Mouse (Mus musculus) intestine, embryonic 15.5 days (tissue): ENCODE measurements around the gene Ccr10. TPM values are rescaled to one million over a fixed set of nuclear protein-coding genes. Genes with fewer than 3 reads are reported as not detected.
A peak's percentile ranks its signal among the peaks of the same experiment; 100 is the strongest.

ENCODE experiments used
- ATAC-seq: fragments of 200-750 bp; cut with Nextera tagmentation; 2 replicates; pipeline ENCODE4 v1.8.0; 2017; ENCODE audit warnings: moderate TSS enrichment, moderate library complexity
- H3K27ac ChIP-seq: fragments of 300-500 bp; sonication (generic); 2 replicates; pipeline ENCODE4 v1.5.1; 2015; ENCODE audit warnings: mild to moderate bottlenecking, inconsistent platforms
- H3K27me3 ChIP-seq: fragments of 300-500 bp; sonication (generic); replicated peaks from 2 replicates; pipeline ENCODE4 v1.6.1; 2015; ENCODE audit warnings: inconsistent platforms
- H3K36me3 ChIP-seq: fragments of 300-500 bp; sonication (generic); 2 replicates; pipeline ENCODE4 v1.6.1; 2015; ENCODE audit warnings: inconsistent platforms
- H3K4me1 ChIP-seq: fragments of 300-500 bp; sonication (generic); replicated peaks from 2 replicates; pipeline ENCODE4 v1.6.1; 2015; ENCODE audit warnings: inconsistent platforms
- H3K4me2 ChIP-seq: fragments of 300-500 bp; sonication (generic); replicated peaks from 2 replicates; pipeline ENCODE4 v1.6.1; 2015; ENCODE audit warnings: mild to moderate bottlenecking, inconsistent platforms
- H3K4me3 ChIP-seq: fragments of 300-500 bp; sonication (generic); replicated peaks from 2 replicates; pipeline ENCODE4 v1.5.1; 2015; ENCODE audit warnings: inconsistent platforms
- H3K9ac ChIP-seq: fragments of 300-500 bp; sonication (generic); 2 replicates; pipeline ENCODE4 v1.6.1; 2015; ENCODE audit warnings: inconsistent platforms
- H3K9me3 ChIP-seq: fragments of 300-500 bp; sonication (generic); 2 replicates; pipeline ENCODE4 v1.6.1; 2016; ENCODE audit warnings: inconsistent platforms
- WGBS: fragments of 180-500 bp; shearing (Covaris S2); methylation state at CpG from one replicate; pipeline ENCODE4 v1.1.7; 2015; 5-methylcytosine and 5-hydroxymethylcytosine counted together
- polyA plus RNA-seq: library from polyadenylated mRNA; unstranded; fragments of >200 nt; fragmentation: Nextera tagmentation; extraction: Ambion mirVana; gene quantifications from 2 replicates; pipeline ENCODE4 v1.2.1, GENCODE M21; 2015

The Ccr10 gene
- polyA plus RNA-seq, 1 experiment from 2014 or later, result 0.36 TPM

DNA sequence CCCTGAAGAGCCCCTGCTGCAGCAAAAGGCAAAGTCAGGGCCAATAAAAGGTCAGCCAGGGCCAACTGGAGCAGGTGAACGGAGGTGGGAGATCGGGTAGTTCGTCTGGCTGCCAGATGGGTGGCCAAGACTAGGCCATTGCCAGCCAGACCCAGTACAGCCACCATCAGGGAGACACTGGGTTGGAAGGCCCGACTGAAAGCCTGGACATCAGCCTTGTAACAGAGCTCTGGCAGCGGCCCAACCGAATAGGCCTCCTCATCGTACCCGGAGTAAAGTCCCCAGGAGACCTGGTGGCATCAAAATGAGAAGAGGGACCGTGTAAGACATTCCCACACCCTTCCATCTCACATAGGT, 876 bp downstream of the Ccr10 start:
- H3K9ac ChIP-seq, result peak overlapping the region; percentile 51
- H3K4me2 ChIP-seq, result peak overlapping the region; percentile 89
- H3K9me3 ChIP-seq, result no peaks in the 10 kb centered on the region
- peak overlapping the region; percentile 33 for H3K4me3 ChIP-seq
- WGBS, result 39% methylated on average over 9 of the region's 9 CpGs
- no peak for ATAC-seq
- H3K27me3 ChIP-seq, result peaks cover 25% of the 10 kb centered on the region
- H3K36me3 ChIP-seq, result no peaks in the 10 kb centered on the region
- H3K27ac ChIP-seq, result 0 out of 2 replicates have a peak overlapping the region, but pooled peaks have one; percentile 85
- peaks cover 55% of the 10 kb centered on the region for H3K4me1 ChIP-seq

DNA sequence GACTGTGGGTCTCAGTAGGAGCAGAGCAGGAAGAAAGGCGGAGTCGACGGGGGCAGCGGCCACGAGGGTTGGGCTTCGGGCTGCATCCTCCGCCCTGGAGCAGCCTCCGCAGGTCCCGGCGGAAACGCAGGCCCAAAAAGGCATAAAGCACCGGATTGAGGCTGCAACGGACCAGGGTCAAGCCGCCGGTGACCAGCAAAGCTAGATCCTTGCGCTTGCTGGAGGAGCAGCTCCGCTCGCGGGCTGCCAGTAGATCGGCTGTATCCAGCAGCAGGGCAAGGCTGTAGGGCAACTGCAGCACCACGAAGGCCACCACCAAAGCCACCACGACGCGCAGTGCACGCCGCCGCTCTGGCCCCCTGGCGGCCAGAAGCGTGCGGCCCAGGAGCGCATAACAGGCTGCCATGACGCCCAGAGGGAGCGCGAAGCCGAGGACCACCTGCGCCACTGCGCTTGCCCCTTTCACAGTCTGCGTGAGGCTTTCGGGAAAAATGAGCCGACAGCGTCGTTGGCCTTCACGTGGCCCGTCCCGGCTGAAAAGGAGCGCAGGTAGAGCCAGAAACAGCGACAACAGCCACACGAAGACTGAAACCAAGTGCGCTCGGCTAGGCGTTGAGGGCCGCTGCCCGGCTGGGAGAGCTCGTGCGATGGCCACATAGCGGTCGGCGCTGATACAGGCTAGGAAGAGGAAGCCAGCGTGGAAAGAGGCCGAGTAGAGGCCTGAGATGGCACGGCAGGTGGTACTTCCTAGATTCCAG, 1.4 kb downstream of the Ccr10 start:
- peak; percentile 50 for ATAC-seq
- Histone ChIP-seq H3K9me3 (no peaks in the 10 kb centered on the region), H3K27me3 (peaks cover 25% of the 10 kb centered on the region), H3K4me3 (peak overlapping the region; percentile 33), H3K4me2 (peak overlapping the region; percentile 89), H3K4me1 (peaks cover 60% of the 10 kb centered on the region), H3K9ac (peak overlapping the region; percentile 51), H3K27ac (peak overlapping the region; percentile 85), H3K36me3 (no peaks in the 10 kb centered on the region)
- WGBS, result 2% methylated on average over 61 of the region's 61 CpGs

DNA sequence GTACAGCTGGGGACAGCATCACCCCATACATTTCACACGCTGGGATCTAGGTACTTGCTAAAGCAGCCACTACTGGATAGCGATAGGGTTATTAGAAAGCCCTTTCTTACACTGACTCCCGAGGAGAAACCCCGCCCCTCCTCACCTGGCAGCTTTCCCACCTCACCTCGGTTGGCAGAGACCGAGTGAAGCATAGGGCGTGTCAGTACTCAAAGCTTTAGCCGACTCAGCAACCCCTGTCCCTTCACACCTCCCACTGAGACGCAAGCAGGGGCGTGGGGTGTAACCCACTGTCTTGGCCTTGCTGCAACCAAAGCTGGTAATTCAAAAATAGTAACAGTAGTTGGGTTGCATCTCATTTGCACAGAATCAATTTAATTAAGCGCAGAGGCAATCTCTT, 2.1 kb downstream of the Ccr10 start:
- 16% methylated on average over 11 of the region's 11 CpGs for WGBS
- H3K4me3 ChIP-seq, result peak overlapping the region; percentile 33; the same call in 1 of the 2 replicates
- H3K4me2 ChIP-seq, result peak overlapping the region; percentile 89
- H3K27me3 ChIP-seq, result peaks cover 18% of the 10 kb centered on the region
- peaks cover 66% of the 10 kb centered on the region for H3K4me1 ChIP-seq
- H3K27ac ChIP-seq, result peak overlapping the region; percentile 85
- ATAC-seq, result no peak
- H3K9me3 ChIP-seq, result no peaks in the 10 kb centered on the region
- peaks cover under 1% of the 10 kb centered on the region; the same call in 1 of the 2 replicates for H3K36me3 ChIP-seq
- peak overlapping the region; percentile 51; the same call in 1 of the 2 replicates for H3K9ac ChIP-seq

DNA sequence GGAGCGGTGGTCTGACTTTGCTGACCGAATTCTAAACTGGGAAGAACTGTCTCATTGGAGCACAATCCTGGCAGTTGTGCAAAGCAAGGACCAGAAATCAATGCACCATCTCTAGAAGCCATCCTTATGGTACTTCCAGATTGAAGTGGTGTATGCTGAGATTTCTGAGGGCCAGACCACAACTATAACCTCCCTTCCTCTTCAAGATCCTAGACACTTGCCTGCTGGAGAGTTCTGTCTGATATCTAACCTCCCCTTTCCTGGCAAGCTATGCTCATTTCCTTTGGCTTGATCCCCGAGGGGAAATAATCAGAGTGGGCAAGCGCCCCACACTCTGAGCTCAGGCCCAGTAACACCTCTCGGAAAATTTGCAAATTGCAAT, 2.8 kb downstream of the Ccr10 start:
- 20% methylated on average over 5 of the region's 5 CpGs for WGBS
- ATAC-seq, result no peak
- H3K9me3 ChIP-seq, result no peaks in the 10 kb centered on the region
- peaks cover 14% of the 10 kb centered on the region for H3K27me3 ChIP-seq
- peak overlapping the region; percentile 60 for H3K9ac ChIP-seq
- H3K4me3 ChIP-seq, result peak overlapping the region; percentile 61
- peak overlapping the region; percentile 94 for H3K27ac ChIP-seq
- H3K4me2 ChIP-seq, result peak overlapping the region; percentile 85
- peaks cover 8% of the 10 kb centered on the region for H3K36me3 ChIP-seq
- peaks cover 66% of the 10 kb centered on the region for H3K4me1 ChIP-seq

DNA sequence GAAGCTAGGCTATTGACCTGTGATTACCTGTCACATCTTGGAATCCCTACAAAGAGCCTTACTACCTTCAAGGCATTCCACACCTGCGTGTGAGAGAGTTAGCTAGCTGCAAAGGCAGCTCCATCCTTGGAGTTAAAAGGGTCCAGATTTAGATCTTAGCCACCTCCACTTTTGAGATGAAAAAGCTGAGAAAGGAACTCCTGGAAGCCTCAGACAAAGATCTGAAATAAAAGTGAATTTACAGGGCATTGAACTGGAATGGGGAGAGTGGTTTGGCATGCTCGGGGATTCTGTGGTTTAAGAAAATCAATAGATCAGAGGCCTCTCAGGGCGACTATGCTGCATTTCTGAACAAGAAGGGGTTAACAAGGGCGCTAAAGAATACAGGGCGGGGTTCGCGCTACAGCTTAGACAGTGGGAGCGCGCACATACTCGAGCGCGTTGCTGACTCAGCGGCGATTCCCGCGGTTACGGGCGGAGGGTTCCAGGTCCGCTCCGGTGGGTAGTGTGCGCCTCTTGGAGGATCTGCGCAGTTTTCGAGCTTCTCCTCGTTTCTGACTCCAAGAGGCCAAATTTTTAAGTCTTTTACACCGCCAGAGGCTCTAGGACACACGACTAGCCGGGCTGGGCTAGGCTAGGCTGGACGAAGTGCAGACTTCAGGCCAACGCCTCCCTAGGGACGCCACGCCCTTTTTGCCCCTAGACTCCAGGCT, 3.4 kb downstream of the Ccr10 start:
- H3K4me1 ChIP-seq, result peaks cover 61% of the 10 kb centered on the region
- H3K9me3 ChIP-seq, result no peaks in the 10 kb centered on the region
- peaks cover 9% of the 10 kb centered on the region for H3K27me3 ChIP-seq
- peak overlapping the region; percentile 60 for H3K9ac ChIP-seq
- peaks cover 11% of the 10 kb centered on the region for H3K36me3 ChIP-seq
- H3K4me3 ChIP-seq, result peak overlapping the region; percentile 61
- under 1% methylated on average over 31 of the region's 31 CpGs for WGBS
- H3K4me2 ChIP-seq, result peak overlapping the region; percentile 85
- peak overlapping the region; percentile 94 for H3K27ac ChIP-seq
- peak; percentile 70 for ATAC-seq

DNA sequence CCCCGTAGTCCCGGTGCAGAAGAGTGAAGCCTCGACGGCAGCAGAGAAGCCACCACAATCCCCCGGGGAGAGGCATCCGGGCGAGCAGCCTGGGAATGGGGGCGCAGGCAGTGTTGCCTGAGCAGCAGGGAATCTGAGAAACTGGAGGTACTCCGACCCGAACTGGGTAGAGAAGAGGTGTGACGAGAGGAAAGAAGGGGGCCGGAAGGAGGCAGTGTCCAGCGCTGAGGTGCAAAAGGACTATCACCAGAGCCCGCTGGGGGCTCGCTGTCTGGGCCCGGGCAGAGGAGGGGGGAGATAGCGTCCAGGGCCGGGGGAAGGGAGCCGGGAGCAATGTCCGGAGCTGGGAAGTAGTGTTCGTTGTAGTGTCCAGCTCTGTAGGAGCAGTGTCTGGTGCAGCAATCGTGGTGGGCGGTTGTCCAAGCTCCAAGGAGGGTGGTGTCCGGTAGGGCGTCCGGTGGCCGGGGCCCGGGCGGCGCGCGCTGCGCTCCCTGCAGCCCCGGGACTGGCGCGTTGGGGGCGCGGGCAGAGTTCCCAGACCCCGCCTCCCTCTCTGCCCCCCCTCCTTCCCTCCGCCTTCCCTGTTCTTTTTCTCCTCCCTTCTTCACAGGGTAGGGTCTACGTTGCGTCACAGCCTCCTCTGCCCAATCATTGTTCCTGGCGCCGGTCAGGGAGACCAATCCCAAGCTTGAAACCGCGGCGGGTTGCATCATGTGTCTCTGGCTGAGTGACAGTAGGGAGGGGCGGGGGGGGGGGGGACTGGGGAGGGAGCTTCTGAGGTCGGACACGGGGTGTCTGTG, 4.2 kb downstream of the Ccr10 start, which contains the start of gene Plekhh3:
TSS of gene Plekhh3 (minus strand) at position 541 of the 800 bp plus-strand sequence.
- peak; percentile 95 for ATAC-seq
- peaks cover 52% of the 10 kb centered on the region for H3K4me1 ChIP-seq
- peaks cover 17% of the 10 kb centered on the region for H3K36me3 ChIP-seq
- peaks cover 12% of the 10 kb centered on the region for H3K27me3 ChIP-seq
- peak within 1 kb of the TSS; percentile 72 for H3K9ac ChIP-seq
- WGBS, result under 1% methylated on average over 49 of the region's 50 CpGs
- peak within 1 kb of the TSS; percentile 93 for H3K4me2 ChIP-seq
- peak within 1 kb of the TSS; percentile 94 for H3K27ac ChIP-seq
- peak within 1 kb of the TSS; percentile 69 for H3K4me3 ChIP-seq
- H3K9me3 ChIP-seq, result no peaks in the 10 kb centered on the region

DNA sequence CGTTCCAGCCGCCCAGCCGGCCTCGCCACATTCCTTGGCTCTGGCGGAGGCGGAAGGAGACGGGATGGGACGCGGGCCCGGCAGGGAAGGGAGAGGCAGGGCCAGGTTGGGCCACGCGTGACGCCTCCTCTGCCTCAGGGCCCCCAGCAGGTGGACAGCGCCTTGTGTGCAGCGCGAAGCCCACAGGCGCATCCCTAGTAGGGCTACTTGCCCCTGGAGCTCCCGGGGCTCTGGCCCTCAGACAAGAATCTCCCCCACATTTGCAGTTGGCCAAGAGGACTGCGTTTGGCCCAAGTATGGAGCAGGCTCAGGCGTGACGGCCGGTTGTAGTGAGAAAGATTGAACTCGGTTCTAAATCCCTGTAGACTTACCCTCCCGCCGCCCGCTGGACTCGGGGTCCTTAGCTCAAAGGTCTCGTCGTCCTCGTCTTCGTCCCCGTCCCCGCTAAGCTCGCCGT, 4.9 kb downstream of the Ccr10 start, which contains the start of gene Cntnap1:
TSS of gene Cntnap1 (plus strand) at position 170 of the 457 bp plus-strand sequence.
- Histone ChIP-seq H3K4me1 (peaks cover 51% of the 10 kb centered on the region), H3K4me3 (peak within 1 kb of the TSS; percentile 69), H3K27ac (peak within 1 kb of the TSS; percentile 86), H3K27me3 (peaks cover 12% of the 10 kb centered on the region), H3K36me3 (peaks cover 17% of the 10 kb centered on the region), H3K4me2 (peak within 1 kb of the TSS; percentile 93), H3K9me3 (no peaks in the 10 kb centered on the region), H3K9ac (peak within 1 kb of the TSS; percentile 72)
- ATAC-seq, result no peak
- 1% methylated on average over 35 of the region's 35 CpGs for WGBS

DNA sequence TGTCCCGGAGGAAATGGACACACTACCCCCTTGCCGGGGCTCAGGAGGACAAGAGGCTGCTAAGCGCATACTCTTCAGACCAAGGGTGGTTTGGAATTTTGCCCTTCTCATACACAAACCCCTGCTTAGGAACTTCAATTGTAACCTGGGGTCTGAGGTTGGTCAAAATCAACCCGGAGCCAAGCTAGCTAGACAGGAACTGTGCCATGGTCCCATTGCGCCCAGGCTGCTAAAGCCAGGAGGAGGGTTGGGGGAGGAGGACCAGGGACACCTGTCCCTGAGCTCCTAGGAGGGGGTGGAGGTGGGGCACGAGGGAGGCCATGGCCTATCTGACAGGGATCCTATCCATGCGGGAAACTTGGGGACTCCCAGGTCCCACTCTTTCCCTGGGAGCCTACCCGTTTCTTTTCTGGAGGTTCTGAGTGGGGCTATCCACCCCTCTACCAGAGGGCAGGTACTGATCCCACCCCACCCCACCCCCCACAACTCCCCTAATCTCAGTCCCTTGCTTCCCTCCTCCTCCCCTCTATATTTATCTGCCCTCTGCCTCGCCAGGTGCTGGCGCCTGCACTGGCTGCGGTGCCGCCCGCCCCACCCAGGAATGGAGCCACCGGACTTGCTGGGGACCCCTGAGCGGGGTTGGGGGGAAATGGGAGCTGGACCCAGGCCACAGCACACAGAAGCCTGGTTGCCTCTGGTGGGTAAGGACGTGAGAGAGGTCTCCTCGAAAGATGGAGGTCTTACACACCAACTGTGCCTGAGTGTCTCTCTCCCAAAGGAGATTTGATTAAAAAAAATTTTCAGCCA, 5.7 kb downstream of the Ccr10 start:
- H3K4me2 ChIP-seq, result peak overlapping the region; percentile 93
- H3K27me3 ChIP-seq, result peaks cover 11% of the 10 kb centered on the region
- 18% methylated on average over 17 of the region's 17 CpGs for WGBS
- H3K36me3 ChIP-seq, result peaks cover 19% of the 10 kb centered on the region
- H3K27ac ChIP-seq, result no peak overlapping the region
- no peak for ATAC-seq
- H3K9me3 ChIP-seq, result no peaks in the 10 kb centered on the region
- H3K4me1 ChIP-seq, result peaks cover 45% of the 10 kb centered on the region
- H3K9ac ChIP-seq, result peak overlapping the region; percentile 72
- H3K4me3 ChIP-seq, result peak overlapping the region; percentile 69

DNA sequence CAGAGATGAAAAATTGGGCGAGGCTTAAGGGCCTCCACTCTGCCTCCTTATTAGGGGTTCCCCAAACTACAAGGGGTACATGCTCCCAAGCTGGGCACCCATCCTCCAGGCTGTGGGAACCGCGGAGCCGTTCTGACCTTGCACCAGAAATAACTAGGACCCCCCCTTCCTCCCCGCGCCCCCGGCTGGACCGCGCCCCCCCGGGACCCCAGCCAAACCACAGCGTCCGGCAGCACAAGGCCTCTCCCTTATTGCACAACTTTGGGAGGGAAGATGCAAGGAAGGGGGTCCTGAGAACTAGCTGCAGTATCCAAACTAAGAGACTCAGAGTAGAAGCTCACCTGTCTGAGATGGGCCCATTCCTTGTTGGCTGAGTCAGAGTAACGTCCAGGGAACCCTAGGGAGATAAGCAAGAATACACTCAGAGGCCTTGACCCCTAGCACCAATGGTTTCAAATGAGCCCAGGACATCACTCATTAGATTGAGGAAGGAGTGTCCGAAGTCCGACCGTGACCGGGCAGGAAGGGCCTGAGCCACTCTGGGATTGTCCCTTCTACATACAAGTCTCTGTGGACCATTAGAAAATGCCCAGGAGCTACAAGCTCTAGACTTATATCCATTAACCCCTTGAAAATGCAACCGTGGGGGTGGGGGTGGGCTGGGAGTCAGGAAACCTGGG, 6.8 kb downstream of the Ccr10 start:
- H3K4me2 ChIP-seq, result peak overlapping the region; percentile 93
- H3K4me3 ChIP-seq, result peak overlapping the region; percentile 69; the same call in 1 of the 2 replicates
- 71% methylated on average over 18 of the region's 18 CpGs for WGBS
- no peak overlapping the region for H3K27ac ChIP-seq
- no peak overlapping the region for H3K9ac ChIP-seq
- no peaks in the 10 kb centered on the region for H3K9me3 ChIP-seq
- no peak for ATAC-seq
- H3K36me3 ChIP-seq, result peaks cover 28% of the 10 kb centered on the region
- H3K27me3 ChIP-seq, result peaks cover 13% of the 10 kb centered on the region
- peaks cover 44% of the 10 kb centered on the region for H3K4me1 ChIP-seq

DNA sequence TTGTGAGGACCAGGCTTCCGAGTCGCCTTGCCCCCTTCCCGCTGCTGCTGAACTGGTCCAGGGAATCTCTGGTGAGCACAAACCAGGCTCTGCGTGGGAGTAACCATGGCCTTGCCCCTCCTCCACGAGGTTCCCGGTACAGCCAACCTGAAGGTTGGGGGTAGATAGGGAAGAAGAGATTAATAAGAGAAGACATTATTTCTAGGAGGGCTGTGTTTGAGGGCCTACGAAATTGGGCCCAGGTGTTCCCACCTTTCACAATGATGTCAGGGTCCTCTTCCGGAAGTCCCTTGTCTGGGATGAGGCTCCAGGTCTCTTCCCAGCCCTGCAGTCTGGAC, 7.3 kb downstream of the Ccr10 start:
- Histone ChIP-seq H3K27ac (no peak overlapping the region), H3K4me3 (no peak overlapping the region), H3K9ac (no peak overlapping the region), H3K4me2 (no peak overlapping the region), H3K4me1 (peaks cover 43% of the 10 kb centered on the region), H3K9me3 (no peaks in the 10 kb centered on the region), H3K36me3 (peaks cover 29% of the 10 kb centered on the region), H3K27me3 (peaks cover 13% of the 10 kb centered on the region)
- ATAC-seq, result no peak
- WGBS, result 74% methylated on average over 8 of the region's 8 CpGs
